Mouse (Mus musculus): ENCODE results near the gene Plekha7.

DNA sequence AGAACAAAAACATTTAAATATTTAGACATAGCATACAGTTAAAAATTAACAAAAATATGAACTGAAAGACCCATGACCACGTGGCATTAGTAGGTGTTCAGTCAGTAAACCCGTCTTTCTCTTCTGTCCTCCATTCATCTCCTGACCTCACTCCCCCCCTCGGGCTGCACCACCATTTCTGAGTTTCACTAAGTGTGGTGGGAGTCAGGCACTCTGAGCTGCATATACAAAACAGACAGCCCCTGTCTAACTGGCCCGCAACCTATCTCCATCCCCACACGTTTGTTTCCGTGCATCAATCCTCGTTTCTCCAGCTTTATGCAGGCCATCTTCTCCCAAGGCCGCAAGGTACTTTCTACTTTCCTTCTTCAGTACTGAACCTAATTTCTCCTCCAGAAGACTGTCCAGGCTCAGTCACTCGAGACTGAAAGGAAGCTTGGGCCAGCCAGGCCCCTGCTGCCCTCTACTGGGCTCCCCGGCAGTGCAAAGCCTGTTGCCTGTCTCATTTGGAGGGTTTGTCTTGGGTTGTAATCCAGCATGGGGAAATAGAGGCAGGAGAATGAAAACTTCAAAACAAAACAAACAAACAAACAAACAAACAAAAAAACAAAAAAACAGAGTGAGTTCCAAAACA lies 15.3 kb upstream of the Plekha7 start:
- TF ChIP-seq CTCF (IDR thresholded peaks at IDR 0.05; ENCODE audit: borderline replicate concordance, control insufficient read depth, extremely low read depth, insufficient read depth, low read length, poor library complexity) (peak; percentile 74), POLR2A (IDR thresholded peaks at IDR 0.05; ENCODE audit: control insufficient read depth, extremely low read depth, insufficient read depth, low read length, poor library complexity) (no peak)

Measured in thymus, adult 2 months (tissue).